9 mouse cellular contexts compared by ENCODE assay signal in genomic region chr10:62847069-62847626, GRCm38 (mm10). TPM values are rescaled to one million over a fixed set of nuclear protein-coding genes. Genes with fewer than 3 reads are reported as not detected.
DNase-seq lines count a peak whose midpoint lies in the region; ATAC-seq lines count a peak whose summit lies in the region.
"Had no signal": no experiment of that assay in that cellular context is flagged by ENCODE, and none has a peak within 500 bp of the region (broad histone marks: within the 10 kb centered on the region; RNA-seq: fewer than 3 reads in every experiment).

No protein-coding gene starts in this region.

- H3K9me3 ChIP-seq in limb, embryonic 15.5 days, result no peaks in the 10 kb centered on the region
- H3K9me3 ChIP-seq in midbrain, embryonic 13.5 days, result no peaks in the 10 kb centered on the region
- H3K9me3 ChIP-seq: megakaryocyte, embryonic 14.5 days had no signal

- H3K9ac ChIP-seq in limb, embryonic 15.5 days, result no peak overlapping the region
- H3K9ac ChIP-seq in midbrain, embryonic 13.5 days (replicated peaks), result no peak overlapping the region

- peak; percentile 5 for DNase-seq in gastrocnemius, adult 18-20 months (ENCODE audit: low spot score)
- DNase-seq in gastrocnemius, postnatal 36 days, result no peak
- peak; percentile 23 for DNase-seq in ovary, postnatal 14 days (ENCODE audit: low spot score)
- DNase-seq in ovary, postnatal 36 days (ENCODE audit: low spot score), result no peak
- DNase-seq in kidney, adult 9 months, result peak; percentile 76
- no peak for DNase-seq in c-Kit-positive CD71-positive TER-119-positive erythroid progenitor cells, embryonic 14.5 days (ENCODE audit: low spot score)

- H3K36me3 ChIP-seq in limb, embryonic 15.5 days, result no peaks in the 10 kb centered on the region
- no peaks in the 10 kb centered on the region for H3K36me3 ChIP-seq in midbrain, embryonic 13.5 days

- ATAC-seq in limb, embryonic 15.5 days (ENCODE audit: insufficient number of reproducible peaks, low FRiP score, low TSS enrichment, low read depth), result no peak
- ATAC-seq in midbrain, embryonic 13.5 days, result no peak

- WGBS in limb, embryonic 15.5 days, result 49% methylated on average over 12 of the region's 12 CpGs
- 88% methylated on average over 12 of the region's 12 CpGs for WGBS in midbrain, embryonic 13.5 days

- no peak overlapping the region for H3K4me2 ChIP-seq in limb, embryonic 15.5 days
- H3K4me2 ChIP-seq in midbrain, embryonic 13.5 days (replicated peaks), result no peak overlapping the region

- intact Hi-C loops in gastrocnemius, postnatal 36 days (cut with DNase I), result no loop called here

- peaks cover 16% of the 10 kb centered on the region for H3K4me1 ChIP-seq in limb, embryonic 15.5 days
- H3K4me1 ChIP-seq in midbrain, embryonic 13.5 days (replicated peaks), result peaks cover 7% of the 10 kb centered on the region; the same call in 1 of the 2 replicates

- peak overlapping the region; percentile 34; the same call in 1 of the 2 replicates for H3K27ac ChIP-seq in limb, embryonic 15.5 days
- H3K27ac ChIP-seq in midbrain, embryonic 13.5 days, result no peak overlapping the region

- H3K27me3 ChIP-seq in limb, embryonic 15.5 days, result no peaks in the 10 kb centered on the region
- no peaks in the 10 kb centered on the region for H3K27me3 ChIP-seq in midbrain, embryonic 13.5 days
- H3K27me3 ChIP-seq: megakaryocyte, embryonic 14.5 days had no signal

- no peak overlapping the region for H3K4me3 ChIP-seq in limb, embryonic 15.5 days
- no peak overlapping the region for H3K4me3 ChIP-seq in midbrain, embryonic 13.5 days (replicated peaks)
- H3K4me3 ChIP-seq: megakaryocyte, embryonic 14.5 days had no signal

RNA-seq across cellular contexts. Expression of gene Ccar1, which starts 55.1 kb away (rescaled TPM):
- 10 to 100 TPM; 21.6 to 31.0 TPM for total RNA-seq in gastrocnemius, adult 18-20 months (2021)
- total RNA-seq in gastrocnemius, postnatal 36 days (2021), result 10 to 100 TPM; 26.3 to 27.6 TPM
- 102 and 106 TPM in 2 replicates for polyA plus RNA-seq in limb, embryonic 15.5 days (2015; fragmentation: Nextera tagmentation; extraction: Ambion mirVana)
- 132 and 136 TPM in 2 replicates for polyA plus RNA-seq in midbrain, embryonic 13.5 days (2015; fragmentation: Nextera tagmentation; extraction: Ambion mirVana)

Comparison
In these comparisons a context has a peak if more than half of its experiments do, and no peak if none do; other contexts are left out.
1. DNase-seq: peak in gastrocnemius, adult 18-20 months (single experiment), ovary, postnatal 14 days (single experiment) and kidney, adult 9 months (single experiment); none in gastrocnemius, postnatal 36 days (0 of 2), ovary, postnatal 36 days (single experiment) and c-Kit-positive CD71-positive TER-119-positive erythroid progenitor cells, embryonic 14.5 days (single experiment).